Mouse (Mus musculus) kidney, embryonic 14.5 days (tissue): ENCODE results near the gene G430095P16Rik. TPM values are rescaled to one million over a fixed set of nuclear protein-coding genes. Genes with fewer than 3 reads are reported as not detected.

Experiments
- ATAC-seq: fragments of 200-750 bp; cut with Nextera tagmentation; 2 replicates; pipeline ENCODE4 v1.8.0; 2017; ENCODE audit warnings: moderate number of reproducible peaks, mild to moderate bottlenecking, moderate TSS enrichment, moderate library complexity; ENCODE audit not compliant: low FRiP score, low TSS enrichment
- H3K27ac ChIP-seq: fragments of 300-500 bp; sonication (generic); 2 replicates; pipeline ENCODE4 v1.5.1; 2014; ENCODE audit warnings: low read depth, mild to moderate bottlenecking, low read length, moderate library complexity, mixed read lengths
- H3K27me3 ChIP-seq: fragments of 300-500 bp; sonication (generic); 2 replicates; pipeline ENCODE4 v1.6.1; 2014; ENCODE audit warnings: mild to moderate bottlenecking, low read length; ENCODE audit not compliant: control insufficient read depth, insufficient read depth
- H3K36me3 ChIP-seq: fragments of 300-500 bp; sonication (generic); 2 replicates; pipeline ENCODE4 v1.6.1; 2014; ENCODE audit warnings: low read length, mixed read lengths; ENCODE audit not compliant: control insufficient read depth, insufficient read depth
- H3K4me1 ChIP-seq: fragments of 300-500 bp; sonication (generic); 2 replicates; pipeline ENCODE4 v1.6.1; 2014; ENCODE audit warnings: low read length, mixed read lengths; ENCODE audit not compliant: control insufficient read depth, insufficient read depth
- H3K4me2 ChIP-seq: fragments of 300-500 bp; sonication (generic); replicated peaks from 2 replicates; pipeline ENCODE4 v1.6.1; 2014; ENCODE audit warnings: low read depth, mild to moderate bottlenecking, low read length
- H3K4me3 ChIP-seq: fragments of 300-500 bp; sonication (generic); 2 replicates; pipeline ENCODE4 v1.5.1; 2014; ENCODE audit warnings: mild to moderate bottlenecking, low read length
- H3K9ac ChIP-seq: fragments of 300-500 bp; sonication (generic); 2 replicates; pipeline ENCODE4 v1.6.1; 2014; ENCODE audit warnings: low read depth, mild to moderate bottlenecking, low read length, moderate library complexity
- H3K9me3 ChIP-seq: fragments of 300-500 bp; sonication (generic); 2 replicates; pipeline ENCODE4 v1.6.1; 2016; ENCODE audit warnings: low read length; ENCODE audit not compliant: control insufficient read depth
- WGBS: fragments of 180-500 bp; shearing (Covaris S2); extraction: QIAGEN DNeasy Blood & Tissue Kit; methylation state at CpG from one replicate; pipeline ENCODE4 v1.1.7; 2014; 5-methylcytosine and 5-hydroxymethylcytosine counted together
- polyA plus RNA-seq: library from polyadenylated mRNA; unstranded; fragments of >200 nt; fragmentation: Nextera tagmentation; extraction: Ambion mirVana; gene quantifications from 2 replicates; pipeline ENCODE4 v1.2.1, GENCODE M21; 2014

G430095P16Rik gene
- polyA plus RNA-seq, 1 experiment from 2014 or later: 1.7 TPM

DNA sequence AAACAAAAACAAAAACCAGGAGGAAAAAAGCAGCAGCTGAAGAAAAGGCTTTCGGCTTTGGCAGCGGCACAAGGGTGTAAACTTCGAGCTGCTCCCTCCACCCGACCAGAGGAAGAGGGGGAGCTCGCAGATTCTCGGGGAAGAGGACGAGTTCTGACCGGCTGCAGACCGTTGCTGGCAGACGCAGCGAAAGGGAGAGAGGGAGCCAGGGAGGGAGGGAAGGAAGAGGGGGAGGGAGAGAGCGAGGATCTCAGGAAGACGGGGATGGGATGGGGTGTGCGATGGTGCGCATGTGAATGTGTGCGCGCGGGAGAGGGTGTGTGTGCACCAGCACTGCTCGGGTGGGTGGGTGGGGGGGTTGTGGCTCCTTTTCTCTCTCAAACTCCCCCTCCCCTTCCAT is 51.0 kb downstream of the G430095P16Rik start:
- Histone ChIP-seq H3K27me3 (peaks cover 94% of the 10 kb centered on the region), H3K36me3 (no peaks in the 10 kb centered on the region), H3K4me2 (peak overlapping the region; percentile 42), H3K27ac (no peak overlapping the region), H3K4me3 (peak overlapping the region; percentile 28), H3K4me1 (peaks cover 20% of the 10 kb centered on the region; the same call in 1 of the 2 replicates), H3K9ac (peak overlapping the region; percentile 12; the same call in 1 of the 2 replicates), H3K9me3 (no peaks in the 10 kb centered on the region)
- under 1% methylated on average over 16 of the region's 19 CpGs for WGBS
- ATAC-seq: peak; percentile 77

GRCm38 (mm10) chr8:84774473-84774911 is 51.7 kb downstream of the G430095P16Rik start:
- Histone ChIP-seq H3K4me1 (peaks cover 20% of the 10 kb centered on the region; the same call in 1 of the 2 replicates), H3K4me2 (peak overlapping the region; percentile 42), H3K27ac (no peak overlapping the region), H3K36me3 (no peaks in the 10 kb centered on the region), H3K4me3 (no peak overlapping the region; the same call in 1 of the 2 replicates), H3K9me3 (no peaks in the 10 kb centered on the region), H3K9ac (no peak overlapping the region), H3K27me3 (peaks cover 94% of the 10 kb centered on the region)
- WGBS: 4% methylated on average over 10 of the region's 10 CpGs
- ATAC-seq: 0 out of 2 replicates have a peak, but pooled peaks have one; percentile 43

GRCm38 (mm10) chr8:84775105-84775591 is 52.3 kb downstream of the G430095P16Rik start:
- Histone ChIP-seq H3K4me2 (no peak overlapping the region), H3K9me3 (no peaks in the 10 kb centered on the region), H3K27me3 (peaks cover 95% of the 10 kb centered on the region), H3K27ac (no peak overlapping the region), H3K36me3 (no peaks in the 10 kb centered on the region), H3K4me1 (peaks cover 15% of the 10 kb centered on the region; the same call in 1 of the 2 replicates), H3K9ac (no peak overlapping the region), H3K4me3 (peak overlapping the region; percentile 1; the same call in 1 of the 2 replicates)
- 6% methylated on average over 13 of the region's 13 CpGs for whole genome bisulfite sequencing
- no peak for ATAC-seq

- H3K4me3 ChIP-seq: peak overlapping the region; percentile 1; the same call in 1 of the 2 replicates
- peaks cover 11% of the 10 kb centered on the region; the same call in 1 of the 2 replicates for H3K4me1 ChIP-seq
- H3K4me2 ChIP-seq: no peak overlapping the region
- no peak overlapping the region for H3K27ac ChIP-seq
- peaks cover 94% of the 10 kb centered on the region for H3K27me3 ChIP-seq
- 13% methylated on average over 7 of the region's 7 CpGs for WGBS
- H3K9ac ChIP-seq: no peak overlapping the region
- no peaks in the 10 kb centered on the region for H3K36me3 ChIP-seq
- H3K9me3 ChIP-seq: no peaks in the 10 kb centered on the region
- no peak for ATAC-seq
Measured at GRCm38 (mm10) chr8:84775621-84776113, 52.9 kb downstream of the G430095P16Rik start.

Other genes with a start within 250 kb of the G430095P16Rik start
- gene Ier2, start 60.2 kb upstream of the G430095P16Rik start, polyA plus RNA-seq: 81.9 and 88.9 TPM in 2 replicates
- gene Trmt1, start 36.7 kb upstream of the G430095P16Rik start, polyA plus RNA-seq: 65.4 and 82.3 TPM in 2 replicates
- gene Nacc1, start 35.1 kb upstream of the G430095P16Rik start, polyA plus RNA-seq: 28.1 and 33.1 TPM in 2 replicates
- 6.3 and 8.9 TPM in 2 replicates for gene Lyl1, start 21.6 kb upstream of the G430095P16Rik start, polyA plus RNA-seq
- 9.4 and 10.9 TPM in 2 replicates for gene Nfix, start 77.3 kb downstream of the G430095P16Rik start, polyA plus RNA-seq
- gene Dand5, start 99.8 kb downstream of the G430095P16Rik start, polyA plus RNA-seq: 5.9 and 6.0 TPM in 2 replicates
- gene Gadd45gip1, start 108.5 kb downstream of the G430095P16Rik start, polyA plus RNA-seq: 49.2 and 54.2 TPM in 2 replicates
- 124 and 125 TPM in 2 replicates for gene Rad23a, start 117.7 kb downstream of the G430095P16Rik start, polyA plus RNA-seq
- 758 and 944 TPM in 2 replicates for gene Calr, start 123.9 kb downstream of the G430095P16Rik start, polyA plus RNA-seq
- 90.4 and 105 TPM in 2 replicates for gene Farsa, start 134.0 kb downstream of the G430095P16Rik start, polyA plus RNA-seq
- 73.0 and 98.4 TPM in 2 replicates for gene Syce2, start 149.1 kb downstream of the G430095P16Rik start, polyA plus RNA-seq
- 28.6 and 43.3 TPM in 2 replicates for gene Gcdh, start 170.9 kb downstream of the G430095P16Rik start, polyA plus RNA-seq
- gene Klf1, start 178.9 kb downstream of the G430095P16Rik start, polyA plus RNA-seq: 1.2 and 1.7 TPM in 2 replicates
- gene Dnase2a, start 185.6 kb downstream of the G430095P16Rik start, polyA plus RNA-seq: 10.8 and 12.1 TPM in 2 replicates
- gene Mast1, start 214.4 kb downstream of the G430095P16Rik start, polyA plus RNA-seq: 0.21 and 0.35 TPM in 2 replicates
- 0.16 TPM in 1 of 2 replicates, not detected in the other for gene Rtbdn, start 224.0 kb downstream of the G430095P16Rik start, polyA plus RNA-seq
- not detected in 2 replicates for gene Gm49661, start 246.4 kb downstream of the G430095P16Rik start, polyA plus RNA-seq
- 965 and 1,048 TPM in 2 replicates for gene Prdx2, start 246.6 kb downstream of the G430095P16Rik start, polyA plus RNA-seq
- 143 and 154 TPM in 2 replicates for gene Rnaseh2a, start 246.8 kb downstream of the G430095P16Rik start, polyA plus RNA-seq